Mouse (Mus musculus) ES-E14 (cell line): Measurements from ENCODE around the gene Kiss1r. TPM values are rescaled to one million over a fixed set of nuclear protein-coding genes. Genes with fewer than 3 reads are reported as not detected.
"Not testable (repeated sequence)": the region's sequence is repeated elsewhere in the genome, so short reads cannot be mapped to it uniquely, and the experiment has no call there.

Experiments used
- DNase-seq: peaks from one replicate; pipeline ENCODE4 v3.0.0-alpha.2; 2013; ENCODE audit warnings: low read depth, low spot score
- H3K27ac ChIP-seq: 2 replicates; pipeline ENCODE4 v1.5.1; 2012; ENCODE audit warnings: low read depth, mild to moderate bottlenecking, low read length, moderate library complexity, mixed read lengths; ENCODE audit not compliant: poor library complexity, insufficient read depth, severe bottlenecking
- H3K36me3 ChIP-seq: 2 replicates; pipeline ENCODE4 v1.6.1; 2012; ENCODE audit warnings: mild to moderate bottlenecking, low read length, moderate library complexity, mixed read lengths; ENCODE audit not compliant: control insufficient read depth, poor library complexity, insufficient read depth, severe bottlenecking
- H3K4me1 ChIP-seq, 2 experiments: fragments of 150-350 bp in 1 of 2; sonication (generic) in 1 of 2; 2 replicates each; pipeline ENCODE4 v1.6.1; 2012; ENCODE audit warnings: low read length in 2 of 2, mild to moderate bottlenecking in 1 of 2, mixed read lengths in 1 of 2; ENCODE audit not compliant: control insufficient read depth in 2 of 2, insufficient read depth in 2 of 2, poor library complexity in 1 of 2
- H3K4me3 ChIP-seq, 2 experiments: fragments of 150-350 bp in 1 of 2; sonication (generic) in 1 of 2; 2 replicates each; pipeline ENCODE4 v1.5.1; 2012; ENCODE audit warnings: low read length in 2 of 2, low read depth in 1 of 2, mild to moderate bottlenecking in 1 of 2, mixed read lengths in 1 of 2; ENCODE audit not compliant: insufficient read depth in 1 of 2, poor library complexity in 1 of 2, severe bottlenecking in 1 of 2
- H3K9ac ChIP-seq: 2 replicates; pipeline ENCODE4 v1.6.1; 2012; ENCODE audit warnings: low read depth, mild to moderate bottlenecking, low read length, mixed read lengths; ENCODE audit not compliant: poor library complexity, insufficient read depth, severe bottlenecking
- H3K9me3 ChIP-seq: fragments of 150-350 bp; sonication (generic); 2 replicates; pipeline ENCODE4 v1.6.1; 2012; ENCODE audit warnings: low read depth, mild to moderate bottlenecking, low read length; ENCODE audit not compliant: control insufficient read depth, insufficient read depth
- CHD2 ChIP-seq: IDR thresholded peaks from 2 replicates; pipeline ENCODE4 v1.6.1; 2014; ENCODE audit warnings: mild to moderate bottlenecking, low read depth, low read length, inconsistent platforms
- HCFC1 ChIP-seq: IDR thresholded peaks from 2 replicates; pipeline ENCODE4 v1.6.1; 2012; ENCODE audit warnings: low read length, inconsistent platforms, borderline replicate concordance; ENCODE audit not compliant: insufficient read depth
- MAFK ChIP-seq: IDR thresholded peaks from 2 replicates; pipeline ENCODE4 v1.6.1; 2014; ENCODE audit warnings: mild to moderate bottlenecking, low read depth, low read length, inconsistent platforms; ENCODE audit not compliant: insufficient read depth
- ZC3H11A ChIP-seq: IDR thresholded peaks from 2 replicates; pipeline ENCODE4 v1.6.1; 2012; ENCODE audit warnings: low read depth, mild to moderate bottlenecking, inconsistent platforms, low read length, borderline replicate concordance
- ZNF384 ChIP-seq: IDR thresholded peaks from 2 replicates; pipeline ENCODE4 v1.6.1; 2012; ENCODE audit warnings: low read depth, low read length, inconsistent platforms
- in situ Hi-C, 2 experiments: fragments of 600-800 bp; cut with MboI; formaldehyde crosslinking; loops; one replicate each; pipeline ENCODE4 v1.15.1; 2025; ENCODE audit warnings: low sequenced_read_pairs in 2 of 2, inconsistent platforms in 1 of 2; ENCODE audit not compliant: unreplicated experiment in 2 of 2
- total RNA-seq: library from RNA; depleted of rRNA; stranded (reverse); fragments of 300-350 nt; gene quantifications from 2 replicates; pipeline ENCODE4 v1.2.3, GENCODE M21; 2012

Kiss1r gene
- total RNA-seq, 1 experiment, result 0.85 TPM

- TF ChIP-seq ZC3H11A (no peak), CHD2 (no peak), MAFK (no peak), ZNF384 (no peak), HCFC1 (no peak)
- no peaks in the 10 kb centered on the region for H3K9me3 ChIP-seq
- H3K9ac ChIP-seq, result no peak overlapping the region
- peaks cover 2% of the 10 kb centered on the region; the same call in 1 of the 2 replicates for H3K36me3 ChIP-seq
- no peak overlapping the region for H3K4me3 ChIP-seq
- peaks cover 0 to 25% of the 10 kb centered on the region in 2 experiments; a peak in 2 of 4 replicates for H3K4me1 ChIP-seq
- DNase-seq, result no peak
- no peak overlapping the region for H3K27ac ChIP-seq
- in situ Hi-C loops, result no loop called here
These were observed 37.2 kb downstream of the Kiss1r start for GRCm38 (mm10) chr10:79953946-79954345.

GRCm38 (mm10) chr10:79955691-79956090 is 38.9 kb downstream of the Kiss1r start:
- in situ Hi-C loops, result no loop called here
- no peak for TF ChIP-seq MAFK
- no peak for TF ChIP-seq CHD2
- TF ChIP-seq HCFC1, result no peak
- no peak for TF ChIP-seq ZNF384
- TF ChIP-seq ZC3H11A, result no peak
- peaks cover 1% of the 10 kb centered on the region; the same call in 1 of the 2 replicates for H3K36me3 ChIP-seq
- no peak for DNase-seq
- H3K4me1 ChIP-seq, result peaks cover 0 to 22% of the 10 kb centered on the region in 2 experiments; a peak in 2 of 4 replicates
- H3K9ac ChIP-seq, result peak overlapping the region; percentile 7; the same call in 1 of the 2 replicates
- peak overlapping the region; percentile 83 for H3K27ac ChIP-seq
- no peaks in the 10 kb centered on the region for H3K9me3 ChIP-seq
- no peak overlapping the region for H3K4me3 ChIP-seq

DNA sequence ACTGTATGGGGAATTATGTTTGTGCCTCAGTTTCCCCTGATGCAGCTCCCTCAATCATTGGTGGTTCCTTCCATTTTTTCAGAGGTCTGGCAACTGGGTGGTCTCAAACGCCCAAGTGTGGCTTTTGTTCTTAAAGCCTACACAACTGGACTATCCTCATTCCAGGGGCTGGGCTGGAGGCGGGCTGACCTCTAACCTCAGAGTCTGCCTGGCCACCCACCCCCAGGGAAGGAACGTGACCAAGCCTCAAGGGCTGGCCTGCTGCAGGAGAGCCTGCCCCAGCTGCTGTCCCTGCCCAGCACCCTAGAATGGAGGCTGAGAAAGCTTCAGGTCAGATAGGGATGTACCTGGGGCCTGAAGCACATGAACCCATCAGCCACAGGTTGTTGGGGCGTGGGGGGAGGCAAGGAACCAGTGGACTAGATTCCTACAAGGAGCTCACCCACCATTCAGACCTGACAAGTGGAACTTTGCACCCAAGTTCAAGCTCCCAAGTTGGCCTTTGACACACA is 39.9 kb downstream of the Kiss1r start:
- Histone ChIP-seq H3K4me3 (no peak overlapping the region), H3K27ac (0 out of 2 replicates have a peak overlapping the region, but pooled peaks have one; percentile 83), H3K36me3 (peaks cover 9% of the 10 kb centered on the region), H3K4me1 (peaks cover 2 to 25% of the 10 kb centered on the region in 2 experiments; a peak in 2 of 4 replicates), H3K9ac (no peak overlapping the region), H3K9me3 (no peaks in the 10 kb centered on the region)
- in situ Hi-C loops, result no loop called here
- no peak for DNase-seq
- TF ChIP-seq ZNF384 (no peak), HCFC1 (no peak), MAFK (no peak), CHD2 (no peak), ZC3H11A (no peak)

DNA sequence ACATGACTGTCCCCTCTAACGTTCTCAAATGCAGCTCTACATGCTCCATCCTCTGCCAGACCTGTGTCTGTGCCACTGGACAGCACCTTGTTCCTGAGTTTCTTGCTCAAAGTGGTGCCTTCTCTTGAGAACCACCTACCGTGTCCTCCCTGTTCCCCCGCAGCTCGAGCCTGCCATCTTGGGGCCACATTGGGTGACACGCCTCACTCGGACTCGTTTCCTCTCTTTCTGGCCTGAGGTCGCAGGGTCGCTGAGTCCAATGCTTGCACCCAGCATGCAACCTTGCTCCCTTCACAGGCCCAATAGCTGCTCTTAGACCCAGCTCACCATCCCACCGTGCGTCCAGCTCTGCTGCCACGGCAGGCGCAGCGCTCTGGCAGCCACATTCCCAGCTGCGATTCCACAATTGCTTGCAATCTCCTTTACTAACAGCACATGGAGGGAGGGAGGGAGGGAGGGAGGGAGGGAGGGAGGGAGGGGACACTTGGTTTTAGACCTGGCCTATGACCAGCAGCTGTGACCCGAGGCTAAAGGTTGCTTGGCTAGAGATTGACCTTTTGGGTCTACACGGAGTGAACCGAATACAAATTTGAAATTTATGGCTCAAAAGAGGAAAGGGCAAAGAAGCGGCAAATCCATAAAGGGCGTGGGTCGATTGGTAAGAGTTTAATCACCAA is 41.5 kb downstream of the Kiss1r start:
- Histone ChIP-seq H3K4me3 (0 out of 4 replicates have a peak overlapping the region, but pooled peaks of 1 of the 2 experiments have one; percentile 1), H3K27ac (no peak overlapping the region), H3K9ac (peak overlapping the region; percentile 51; the same call in 1 of the 2 replicates), H3K4me1 (peaks cover 2 to 25% of the 10 kb centered on the region in 2 experiments; a peak in 2 of 4 replicates), H3K36me3 (peaks cover 16% of the 10 kb centered on the region), H3K9me3 (no peaks in the 10 kb centered on the region)
- in situ Hi-C loops, result no loop called here
- TF ChIP-seq ZC3H11A (peak; percentile 65), HCFC1 (no peak), CHD2 (no peak)
- peak; percentile 78 for DNase-seq

- H3K9me3 ChIP-seq, in situ Hi-C loops, H3K27ac ChIP-seq, H3K9ac ChIP-seq, DNase-seq, H3K4me3 ChIP-seq: not testable (repeated sequence)
- peaks cover 25% of the 10 kb centered on the region for H3K36me3 ChIP-seq
- peaks cover 2 to 25% of the 10 kb centered on the region in 2 experiments; a peak in 2 of 4 replicates for H3K4me1 ChIP-seq
These were observed 42.6 kb downstream of the Kiss1r start for GRCm38 (mm10) chr10:79959412-79959811.
